Mouse (Mus musculus) cortical plate, adult 2 months (tissue): Measurements from ENCODE around the gene Vwce.

Experiments
- CTCF ChIP-seq: fragments of 200-500 bp; IDR thresholded peaks from 2 replicates; pipeline ENCODE4 v1.5.1; 2011; ENCODE audit warnings: mild to moderate bottlenecking, control low read depth, low read length; ENCODE audit not compliant: insufficient read depth; ENCODE audit errors: extremely low read depth
- POLR2A ChIP-seq: fragments of 200-500 bp; IDR thresholded peaks from 2 replicates; pipeline ENCODE4 v1.6.1; 2011; ENCODE audit warnings: mild to moderate bottlenecking, low read length, control low read depth; ENCODE audit not compliant: insufficient read depth; ENCODE audit errors: extremely low read depth

DNA sequence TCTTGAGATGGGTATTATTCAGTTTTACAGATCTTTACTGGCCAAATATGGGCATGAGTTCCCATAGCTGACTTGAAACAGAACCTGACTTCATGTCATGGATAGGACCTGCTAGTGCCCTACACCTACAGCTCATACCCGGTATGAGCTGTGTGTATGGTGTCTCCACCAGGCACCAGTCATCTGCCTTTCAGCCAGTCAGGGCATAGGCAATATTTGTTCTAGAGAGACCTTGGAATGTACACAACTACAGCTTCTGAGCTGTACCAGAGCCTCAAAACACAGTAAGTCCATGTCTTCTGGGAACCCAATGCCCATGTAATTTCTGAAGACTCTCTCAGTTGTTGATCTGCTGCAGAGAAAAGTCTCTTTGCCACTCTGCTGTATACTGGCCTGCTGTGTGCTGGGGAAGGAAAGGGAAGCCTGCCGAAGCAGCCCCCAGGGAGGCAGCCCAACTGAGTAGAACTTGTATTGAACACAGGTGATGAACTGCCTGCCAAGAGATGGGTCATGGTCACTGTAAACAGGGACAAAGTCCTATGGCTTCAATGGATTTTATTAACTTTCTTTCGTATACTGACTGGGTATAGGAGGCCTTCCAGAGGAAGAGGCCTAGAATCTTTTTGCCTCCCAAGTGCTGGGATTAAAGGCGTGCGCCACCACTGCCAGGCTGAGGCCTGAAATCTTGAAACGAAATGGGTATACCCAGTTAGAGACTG lies 42.2 kb upstream of the Vwce start:
- TF ChIP-seq CTCF (no peak), POLR2A (no peak)
